Mouse (Mus musculus) bone marrow macrophage, adult 2 months (primary cell): ENCODE results near the gene Ppm1f.

Experiments used
- CTCF ChIP-seq: IDR thresholded peaks from 2 replicates; pipeline ENCODE4 v1.5.1; 2012; ENCODE audit warnings: low read depth, mild to moderate bottlenecking, low read length, moderate library complexity
- POLR2A ChIP-seq: IDR thresholded peaks from 2 replicates; pipeline ENCODE4 v1.6.1; 2012; ENCODE audit warnings: mild to moderate bottlenecking, low read depth, low read length, borderline replicate concordance

DNA sequence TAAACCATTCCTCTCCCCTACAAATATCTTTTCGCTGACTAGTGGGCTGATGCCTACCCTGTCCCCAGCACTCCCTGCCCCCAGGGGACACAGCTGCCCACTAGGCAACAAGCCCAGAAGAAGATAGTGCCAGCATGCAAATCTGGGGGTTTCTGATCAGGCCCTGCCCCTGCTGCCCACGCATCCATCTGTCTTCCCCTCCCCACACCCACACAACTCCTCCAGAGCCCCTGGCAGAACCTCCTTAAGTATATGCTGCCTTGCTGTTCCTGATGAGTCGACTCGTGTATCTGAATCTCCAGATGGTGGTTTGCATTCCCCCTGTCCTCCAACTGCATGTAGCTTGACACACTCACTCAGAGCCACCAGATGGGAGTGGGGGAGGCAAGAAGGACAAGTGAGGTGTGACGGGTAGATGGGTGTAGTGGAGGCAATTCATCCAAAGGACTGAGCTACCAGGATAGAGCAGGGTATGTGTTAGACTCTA is 34.6 kb downstream of the Ppm1f start:
- TF ChIP-seq POLR2A: no peak
- TF ChIP-seq CTCF: no peak
